Mouse (Mus musculus): ENCODE measurements around the gene Nsf. TPM values are rescaled to one million over a fixed set of nuclear protein-coding genes. Genes with fewer than 3 reads are reported as not detected.

The Nsf gene
- polyA plus RNA-seq, 1 experiment from 2014 or later, result 178 TPM

DNA sequence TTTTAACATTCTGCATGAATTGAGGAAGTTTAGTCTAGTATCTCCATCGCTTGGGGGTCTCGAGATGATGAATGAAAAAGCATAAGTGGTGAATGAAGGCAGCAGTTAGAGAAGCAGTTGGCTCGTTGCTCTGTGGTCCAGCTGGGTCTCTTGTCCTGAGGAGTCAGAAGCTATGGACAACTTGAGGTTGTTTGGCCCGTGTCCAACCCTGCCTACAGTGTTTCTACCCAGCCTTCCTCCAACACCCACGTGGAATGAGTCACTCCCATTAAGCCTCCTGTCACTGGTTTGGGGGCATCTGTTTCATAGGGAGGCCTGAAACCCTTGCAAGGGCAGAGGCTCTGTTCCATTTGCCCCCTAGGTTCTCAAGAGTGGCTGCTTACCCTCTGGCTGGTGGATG is 163.9 kb downstream of the Nsf start:
- no peak for DNase-seq (ENCODE audit: low spot score)
- H3K36me3 ChIP-seq (replicated peaks; ENCODE audit: control insufficient read depth, insufficient read depth), result no peaks in the 10 kb centered on the region
- H3K4me2 ChIP-seq (replicated peaks), result no peak overlapping the region
- no peak overlapping the region for H3K9ac ChIP-seq
- H3K4me3 ChIP-seq (replicated peaks; ENCODE audit: low read length), result no peak overlapping the region
- H3K27ac ChIP-seq, result no peak overlapping the region
- H3K9me3 ChIP-seq (ENCODE audit: control insufficient read depth, low read length), result no peaks in the 10 kb centered on the region
- H3K27me3 ChIP-seq (ENCODE audit: control insufficient read depth, insufficient read depth, low read length), result peaks cover 10% of the 10 kb centered on the region
- ATAC-seq (ENCODE audit: low FRiP score), result no peak
- H3K4me1 ChIP-seq (replicated peaks; ENCODE audit: control insufficient read depth, insufficient read depth, low read length), result no peaks in the 10 kb centered on the region
- WGBS, result 67% methylated on average over 5 of the region's 5 CpGs

DNA sequence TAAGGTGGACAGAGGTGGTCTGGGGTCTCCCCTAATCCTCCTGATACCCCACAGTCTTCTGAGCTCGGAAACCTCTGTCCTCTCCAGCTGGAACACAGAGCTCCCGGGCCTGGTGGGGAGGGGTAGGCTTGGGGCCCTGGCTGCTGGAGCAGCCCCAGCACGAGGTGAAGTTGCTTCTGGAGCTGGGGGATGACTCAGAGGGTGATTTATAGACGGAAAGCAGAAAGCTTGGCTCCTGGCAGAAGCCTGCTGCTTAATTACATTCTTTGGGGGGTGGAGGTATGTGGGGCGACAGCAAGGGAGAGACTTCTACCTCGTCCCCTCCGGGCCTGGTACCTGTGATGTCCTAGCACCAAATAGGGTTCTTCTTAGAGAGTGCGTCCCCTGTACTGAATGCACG is 173.7 kb downstream of the Nsf start:
- ATAC-seq (ENCODE audit: low FRiP score) (no peak), DNase-seq (ENCODE audit: low spot score) (no peak)
- 63% methylated on average over 9 of the region's 9 CpGs for WGBS
- no peak overlapping the region for H3K4me3 ChIP-seq (replicated peaks; ENCODE audit: low read length)
- H3K36me3 ChIP-seq (replicated peaks; ENCODE audit: control insufficient read depth, insufficient read depth), result no peaks in the 10 kb centered on the region
- peaks cover 5% of the 10 kb centered on the region; the same call in 1 of the 2 replicates for H3K4me1 ChIP-seq (replicated peaks; ENCODE audit: control insufficient read depth, insufficient read depth, low read length)
- no peak overlapping the region for H3K27ac ChIP-seq
- H3K9me3 ChIP-seq (ENCODE audit: control insufficient read depth, low read length), result no peaks in the 10 kb centered on the region
- no peak overlapping the region for H3K9ac ChIP-seq
- no peak overlapping the region for H3K4me2 ChIP-seq (replicated peaks)
- peaks cover 13% of the 10 kb centered on the region for H3K27me3 ChIP-seq (ENCODE audit: control insufficient read depth, insufficient read depth, low read length)

- WGBS, result under 1% methylated on average over 19 of the region's 19 CpGs
- ATAC-seq (ENCODE audit: low FRiP score) (no peak), DNase-seq (ENCODE audit: low spot score) (no peak)
- peaks cover 35% of the 10 kb centered on the region for H3K4me1 ChIP-seq (replicated peaks; ENCODE audit: control insufficient read depth, insufficient read depth, low read length)
- H3K36me3 ChIP-seq (replicated peaks; ENCODE audit: control insufficient read depth, insufficient read depth), result no peaks in the 10 kb centered on the region
- no peak overlapping the region for H3K27ac ChIP-seq
- peak overlapping the region; percentile 39 for H3K4me3 ChIP-seq (replicated peaks; ENCODE audit: low read length)
- peak overlapping the region; percentile 57 for H3K9ac ChIP-seq
- H3K27me3 ChIP-seq (ENCODE audit: control insufficient read depth, insufficient read depth, low read length), result peaks cover 71% of the 10 kb centered on the region
- H3K9me3 ChIP-seq (ENCODE audit: control insufficient read depth, low read length), result no peaks in the 10 kb centered on the region
- H3K4me2 ChIP-seq (replicated peaks), result peak overlapping the region; percentile 78
These were observed 179.7 kb downstream of the Nsf start for GRCm38 (mm10) chr11:103774228-103774530.

GRCm38 (mm10) chr11:103773387-103774227 is 180.2 kb downstream of the Nsf start, which contains the start of gene Wnt3:
Gene Wnt3 (plus strand): TSS chr11:103774150.
- DNase-seq (ENCODE audit: low spot score) (peak; percentile 40), ATAC-seq (ENCODE audit: low FRiP score) (peak; percentile 64; the same call in 1 of the 2 replicates)
- H3K4me3 ChIP-seq (replicated peaks; ENCODE audit: low read length), result peak within 1 kb of the TSS; percentile 39
- 0 out of 2 replicates have a peak within 1 kb of the TSS, but pooled peaks have one; percentile 7 for H3K27ac ChIP-seq
- H3K9ac ChIP-seq, result peak within 1 kb of the TSS; percentile 57
- under 1% methylated on average over 60 of the region's 60 CpGs for WGBS
- peaks cover 35% of the 10 kb centered on the region for H3K4me1 ChIP-seq (replicated peaks; ENCODE audit: control insufficient read depth, insufficient read depth, low read length)
- peak within 1 kb of the TSS; percentile 78 for H3K4me2 ChIP-seq (replicated peaks)
- no peaks in the 10 kb centered on the region for H3K36me3 ChIP-seq (replicated peaks; ENCODE audit: control insufficient read depth, insufficient read depth)
- H3K27me3 ChIP-seq (ENCODE audit: control insufficient read depth, insufficient read depth, low read length), result peaks cover 71% of the 10 kb centered on the region
- H3K9me3 ChIP-seq (ENCODE audit: control insufficient read depth, low read length), result no peaks in the 10 kb centered on the region

DNA sequence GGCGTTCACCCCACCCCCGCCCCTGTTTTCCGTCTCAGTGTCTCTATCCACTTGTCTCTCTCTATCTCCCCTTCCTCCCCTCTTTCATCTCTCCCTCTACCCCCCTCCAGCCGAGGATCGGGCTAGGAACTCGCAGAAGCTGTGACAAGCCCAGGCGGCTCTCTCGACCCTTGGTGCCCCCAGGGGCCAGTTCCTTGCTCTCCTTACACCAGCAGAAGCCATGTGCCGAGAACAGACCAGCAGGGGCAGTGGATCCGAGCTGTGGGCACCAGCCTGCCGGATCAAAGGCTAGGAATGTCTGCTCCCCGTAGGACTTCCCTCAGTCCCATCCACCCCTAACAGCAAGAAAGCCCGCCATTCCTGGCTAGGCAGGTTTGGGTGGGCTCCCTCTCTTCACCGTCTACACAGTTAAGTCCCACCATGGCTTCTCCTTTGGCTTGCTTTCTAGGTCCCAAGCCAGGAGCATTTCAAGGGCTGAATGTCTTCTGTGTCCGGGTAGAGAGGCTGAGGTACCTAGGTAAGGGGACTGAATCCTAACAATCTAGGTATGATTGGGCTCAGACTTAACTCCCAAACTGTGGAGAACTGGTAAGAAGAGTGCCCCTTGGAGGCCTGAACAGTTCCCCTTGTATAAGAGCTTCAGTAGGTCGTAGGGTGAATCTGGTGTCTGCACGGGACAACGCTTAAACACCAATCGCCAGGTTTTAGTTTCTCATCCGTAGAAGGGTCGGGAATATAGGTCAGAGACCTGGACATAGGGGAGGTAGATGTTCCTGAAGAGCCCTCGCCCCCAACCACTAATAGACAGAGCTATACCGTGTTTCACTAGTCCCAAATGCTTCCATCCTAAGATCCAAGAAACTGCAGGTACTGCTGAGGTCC is 181.1 kb downstream of the Nsf start:
- H3K9me3 ChIP-seq (ENCODE audit: control insufficient read depth, low read length), result no peaks in the 10 kb centered on the region
- ATAC-seq (ENCODE audit: low FRiP score) (no peak), DNase-seq (ENCODE audit: low spot score) (no peak)
- H3K9ac ChIP-seq, result peak overlapping the region; percentile 57
- WGBS, result under 1% methylated on average over 23 of the region's 23 CpGs
- H3K27ac ChIP-seq, result no peak overlapping the region
- peaks cover 35% of the 10 kb centered on the region for H3K4me1 ChIP-seq (replicated peaks; ENCODE audit: control insufficient read depth, insufficient read depth, low read length)
- no peaks in the 10 kb centered on the region for H3K36me3 ChIP-seq (replicated peaks; ENCODE audit: control insufficient read depth, insufficient read depth)
- H3K27me3 ChIP-seq (ENCODE audit: control insufficient read depth, insufficient read depth, low read length), result peaks cover 71% of the 10 kb centered on the region
- H3K4me3 ChIP-seq (replicated peaks; ENCODE audit: low read length), result peak overlapping the region; percentile 39
- peak overlapping the region; percentile 78 for H3K4me2 ChIP-seq (replicated peaks)

Other genes with a start within 250 kb of the Nsf start
- gene Wnt9b, start 204.2 kb downstream of the Nsf start, polyA plus RNA-seq (2014; fragmentation: Nextera tagmentation; extraction: Ambion mirVana), result 0.16 and 0.19 TPM in 2 replicates
- 9.0 and 9.1 TPM in 2 replicates for gene Wnt3, start 179.9 kb downstream of the Nsf start, polyA plus RNA-seq (2014; fragmentation: Nextera tagmentation; extraction: Ambion mirVana)
- 196 and 207 TPM in 2 replicates for gene Arf2, start 12.7 kb upstream of the Nsf start, polyA plus RNA-seq (2014; fragmentation: Nextera tagmentation; extraction: Ambion mirVana)
- gene Crhr1, start 178.8 kb upstream of the Nsf start, polyA plus RNA-seq (2014; fragmentation: Nextera tagmentation; extraction: Ambion mirVana), result 6.7 and 7.3 TPM in 2 replicates
- gene Sppl2c, start 232.3 kb upstream of the Nsf start, polyA plus RNA-seq (2014; fragmentation: Nextera tagmentation; extraction: Ambion mirVana), result not detected in 2 replicates